Mouse (Mus musculus) kidney, embryonic 14.5 days (tissue): Measurements from ENCODE around the gene Gpcpd1. TPM values are rescaled to one million over a fixed set of nuclear protein-coding genes. Genes with fewer than 3 reads are reported as not detected.
A peak's percentile ranks its signal among the peaks of the same experiment; 100 is the strongest.

ENCODE experiments used
- ATAC-seq: fragments of 200-750 bp; cut with Nextera tagmentation; 2 replicates; pipeline ENCODE4 v1.8.0; 2017; ENCODE audit warnings: moderate number of reproducible peaks, mild to moderate bottlenecking, moderate TSS enrichment, moderate library complexity; ENCODE audit not compliant: low FRiP score, low TSS enrichment
- H3K27ac ChIP-seq: fragments of 300-500 bp; sonication (generic); 2 replicates; pipeline ENCODE4 v1.5.1; 2014; ENCODE audit warnings: low read depth, mild to moderate bottlenecking, low read length, moderate library complexity, mixed read lengths
- H3K27me3 ChIP-seq: fragments of 300-500 bp; sonication (generic); 2 replicates; pipeline ENCODE4 v1.6.1; 2014; ENCODE audit warnings: mild to moderate bottlenecking, low read length; ENCODE audit not compliant: control insufficient read depth, insufficient read depth
- H3K36me3 ChIP-seq: fragments of 300-500 bp; sonication (generic); 2 replicates; pipeline ENCODE4 v1.6.1; 2014; ENCODE audit warnings: low read length, mixed read lengths; ENCODE audit not compliant: control insufficient read depth, insufficient read depth
- H3K4me1 ChIP-seq: fragments of 300-500 bp; sonication (generic); 2 replicates; pipeline ENCODE4 v1.6.1; 2014; ENCODE audit warnings: low read length, mixed read lengths; ENCODE audit not compliant: control insufficient read depth, insufficient read depth
- H3K4me2 ChIP-seq: fragments of 300-500 bp; sonication (generic); replicated peaks from 2 replicates; pipeline ENCODE4 v1.6.1; 2014; ENCODE audit warnings: low read depth, mild to moderate bottlenecking, low read length
- H3K4me3 ChIP-seq: fragments of 300-500 bp; sonication (generic); 2 replicates; pipeline ENCODE4 v1.5.1; 2014; ENCODE audit warnings: mild to moderate bottlenecking, low read length
- H3K9ac ChIP-seq: fragments of 300-500 bp; sonication (generic); 2 replicates; pipeline ENCODE4 v1.6.1; 2014; ENCODE audit warnings: low read depth, mild to moderate bottlenecking, low read length, moderate library complexity
- H3K9me3 ChIP-seq: fragments of 300-500 bp; sonication (generic); 2 replicates; pipeline ENCODE4 v1.6.1; 2016; ENCODE audit warnings: low read length; ENCODE audit not compliant: control insufficient read depth
- WGBS: fragments of 180-500 bp; shearing (Covaris S2); extraction: QIAGEN DNeasy Blood & Tissue Kit; methylation state at CpG from one replicate; pipeline ENCODE4 v1.1.7; 2014; 5-methylcytosine and 5-hydroxymethylcytosine counted together
- polyA plus RNA-seq: library from polyadenylated mRNA; unstranded; fragments of >200 nt; fragmentation: Nextera tagmentation; extraction: Ambion mirVana; gene quantifications from 2 replicates; pipeline ENCODE4 v1.2.1, GENCODE M21; 2014

Gene Gpcpd1
- polyA plus RNA-seq, 1 experiment from 2014 or later: 42.8 TPM

DNA sequence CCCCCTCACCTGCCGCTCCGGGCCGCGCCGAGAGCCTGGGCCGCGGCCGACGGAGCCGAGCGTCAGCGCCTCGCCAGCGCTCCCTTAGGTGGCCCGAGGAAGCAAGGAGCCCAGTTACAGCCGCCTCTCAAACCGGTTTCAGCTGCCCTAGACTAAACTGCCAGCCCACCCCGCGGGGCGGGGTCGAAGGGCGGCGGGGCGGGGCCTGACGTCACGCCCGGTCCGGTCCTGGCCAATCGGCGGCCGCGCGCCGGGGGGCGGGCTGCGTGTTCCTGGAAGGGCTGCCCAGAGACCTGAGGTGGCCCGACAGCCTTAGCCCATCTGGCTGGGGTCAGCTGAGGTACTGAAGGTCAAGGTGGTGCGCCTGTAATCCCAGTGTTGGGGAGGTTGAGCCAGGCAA lies 9.5 kb downstream of the Gpcpd1 start:
- Histone ChIP-seq H3K4me2 (peak overlapping the region; percentile 72), H3K9me3 (no peaks in the 10 kb centered on the region), H3K4me3 (peak overlapping the region; percentile 62), H3K27me3 (no peaks in the 10 kb centered on the region), H3K27ac (peak overlapping the region; percentile 95), H3K36me3 (no peaks in the 10 kb centered on the region), H3K9ac (peak overlapping the region; percentile 93), H3K4me1 (peaks cover 20% of the 10 kb centered on the region)
- ATAC-seq: peak; percentile 98
- WGBS: 1% methylated on average over 24 of the region's 38 CpGs

DNA sequence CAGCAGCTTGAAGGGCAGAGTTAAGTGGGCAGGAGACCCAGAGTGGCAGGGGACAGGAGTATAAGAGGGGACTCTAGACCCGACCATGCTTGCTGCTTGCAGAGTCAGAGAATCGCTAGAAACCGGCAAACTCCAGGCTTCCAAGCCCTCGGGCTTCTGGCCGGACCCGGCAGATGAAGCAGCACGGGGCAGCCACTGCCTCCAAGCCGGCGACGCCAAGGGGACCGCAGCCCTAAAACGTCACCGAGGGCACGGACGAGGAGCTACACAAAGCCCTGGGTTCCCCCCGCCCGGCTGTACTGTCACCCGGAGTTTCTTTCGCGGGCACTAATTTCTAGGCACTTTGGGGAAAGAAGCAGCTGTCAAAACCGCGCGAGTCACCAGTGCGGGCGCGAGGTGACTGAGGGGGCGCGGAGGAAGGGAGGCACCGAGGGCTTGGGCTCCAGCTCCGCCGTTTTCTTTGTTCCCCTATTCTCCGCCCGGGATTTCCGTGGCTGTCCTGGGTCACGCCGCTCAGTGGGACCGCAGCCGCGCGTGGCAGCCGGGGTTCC lies 10.0 kb downstream of the Gpcpd1 start:
- Histone ChIP-seq H3K27me3 (no peaks in the 10 kb centered on the region), H3K9ac (peak overlapping the region; percentile 93), H3K36me3 (no peaks in the 10 kb centered on the region), H3K4me3 (peak overlapping the region; percentile 62), H3K4me1 (peaks cover 20% of the 10 kb centered on the region), H3K4me2 (peak overlapping the region; percentile 72), H3K9me3 (no peaks in the 10 kb centered on the region), H3K27ac (peak overlapping the region; percentile 95)
- peak; percentile 53 for ATAC-seq
- WGBS: under 1% methylated on average over 41 of the region's 41 CpGs

DNA sequence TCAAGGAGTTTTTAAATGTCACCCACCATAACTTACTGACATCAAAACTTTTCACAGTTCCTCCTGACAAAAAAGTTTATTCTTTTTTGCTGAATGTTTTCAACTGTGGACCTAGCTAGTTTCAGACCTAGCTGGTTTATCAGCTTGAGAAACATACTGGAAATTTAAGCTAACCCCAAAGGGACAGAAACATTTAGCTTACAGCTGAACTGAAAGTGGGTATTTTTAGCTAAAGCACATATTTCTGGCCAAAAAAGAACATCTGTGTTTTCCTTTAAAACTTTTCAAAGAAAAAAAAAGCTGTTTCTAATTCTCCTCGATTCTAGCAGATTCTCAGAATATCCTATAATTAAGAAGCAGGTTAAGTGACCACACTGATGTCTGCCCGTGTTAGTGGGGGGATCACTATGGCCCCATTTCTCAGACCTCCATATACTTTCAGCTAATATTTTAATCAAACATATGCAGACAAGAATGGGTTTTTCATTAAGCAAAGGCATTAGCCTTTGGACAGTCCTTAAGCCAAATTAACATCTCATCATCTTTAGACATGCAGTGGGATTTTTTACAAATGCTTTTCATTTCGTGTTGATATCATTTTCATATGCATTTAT lies 10.9 kb downstream of the Gpcpd1 start:
- no peak overlapping the region for H3K27ac ChIP-seq
- H3K27me3 ChIP-seq: no peaks in the 10 kb centered on the region
- peak overlapping the region; percentile 62 for H3K4me3 ChIP-seq
- peak overlapping the region; percentile 72 for H3K4me2 ChIP-seq
- ATAC-seq: no peak
- H3K9ac ChIP-seq: peak overlapping the region; percentile 93; the same call in 1 of the 2 replicates
- WGBS: 49% methylated on average over 3 of the region's 3 CpGs
- no peaks in the 10 kb centered on the region for H3K9me3 ChIP-seq
- H3K4me1 ChIP-seq: peaks cover 20% of the 10 kb centered on the region
- H3K36me3 ChIP-seq: peaks cover 3% of the 10 kb centered on the region

DNA sequence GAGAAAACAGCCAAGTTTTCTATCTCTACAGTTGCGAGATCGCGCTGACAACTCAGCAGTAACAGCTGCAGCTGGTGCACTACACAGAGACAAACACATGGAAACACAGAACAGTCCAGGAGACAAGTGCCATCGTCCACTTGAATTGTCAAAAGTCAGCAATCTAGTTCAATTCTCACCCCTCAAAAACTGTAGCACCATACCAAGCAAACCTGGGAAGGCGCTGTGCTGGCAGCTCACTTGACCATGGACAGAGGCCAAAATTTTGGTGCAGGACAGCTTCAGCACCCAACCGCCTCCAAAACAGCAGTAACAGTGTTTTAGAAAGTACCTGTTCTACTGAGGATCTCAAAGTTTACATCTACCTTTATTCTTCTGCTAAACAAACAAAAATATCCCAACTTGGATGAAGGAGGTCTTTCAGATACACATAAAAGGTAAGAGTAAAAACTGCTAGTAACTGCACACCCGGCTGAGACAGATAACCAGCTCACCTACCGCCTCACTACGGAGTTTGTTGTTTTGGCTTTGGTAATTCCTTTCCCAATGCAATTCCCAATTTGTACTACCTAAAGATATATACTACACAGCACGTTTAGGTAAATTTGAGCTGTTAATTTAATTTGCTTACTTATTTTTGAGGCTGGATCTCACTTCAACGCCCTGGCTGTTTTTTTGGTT lies 11.6 kb downstream of the Gpcpd1 start:
- peak overlapping the region; percentile 10; the same call in 1 of the 2 replicates for H3K4me3 ChIP-seq
- no peaks in the 10 kb centered on the region for H3K27me3 ChIP-seq
- H3K36me3 ChIP-seq: peaks cover 8% of the 10 kb centered on the region
- 77% methylated on average over 11 of the region's 11 CpGs for WGBS
- H3K4me2 ChIP-seq: no peak overlapping the region; the same call in 1 of the 2 replicates
- no peak for ATAC-seq
- no peak overlapping the region for H3K9ac ChIP-seq
- H3K9me3 ChIP-seq: no peaks in the 10 kb centered on the region
- H3K27ac ChIP-seq: no peak overlapping the region
- peaks cover 20% of the 10 kb centered on the region for H3K4me1 ChIP-seq

DNA sequence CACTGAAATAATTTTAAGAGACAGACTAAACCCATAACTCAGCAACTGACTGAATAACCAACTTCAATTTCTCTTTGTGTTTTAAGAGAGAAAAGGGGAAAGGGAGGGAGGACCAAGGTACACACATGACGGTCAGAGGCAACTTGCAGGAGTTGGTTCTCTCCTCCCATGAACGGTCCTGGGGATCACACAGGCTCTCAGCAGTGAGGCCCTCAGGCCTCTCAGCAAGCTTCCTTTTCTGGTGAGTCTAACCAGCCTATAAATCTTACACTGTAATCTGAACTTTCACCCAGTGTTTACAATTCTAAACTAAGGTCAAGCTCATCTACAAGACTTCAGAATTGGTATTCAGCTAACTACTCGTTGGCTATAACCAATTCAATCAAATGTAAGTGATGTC lies 12.3 kb downstream of the Gpcpd1 start:
- WGBS: 36% methylated on average over 3 of the region's 3 CpGs

DNA sequence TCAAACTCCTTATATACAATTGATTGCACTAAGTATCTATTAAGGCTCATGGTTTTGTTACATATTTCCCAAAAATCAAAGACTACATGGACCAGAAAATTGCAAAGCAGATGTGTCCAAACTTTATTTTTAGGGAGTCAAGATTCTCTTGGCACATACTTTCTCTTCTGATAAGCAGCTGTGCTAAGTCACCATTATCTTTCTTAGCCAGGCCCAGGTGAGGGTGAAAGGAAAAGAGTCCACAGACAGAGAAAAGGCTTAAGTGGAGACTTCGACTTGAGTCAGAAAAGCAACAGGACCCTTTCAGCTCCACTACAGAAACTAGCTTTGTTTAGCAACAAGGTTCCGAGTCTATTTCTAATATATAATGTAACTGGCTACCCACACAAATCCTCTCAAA lies 14.2 kb downstream of the Gpcpd1 start:
- ATAC-seq: no peak
- Histone ChIP-seq H3K9me3 (no peaks in the 10 kb centered on the region), H3K27me3 (no peaks in the 10 kb centered on the region), H3K4me3 (no peak overlapping the region), H3K4me2 (no peak overlapping the region), H3K36me3 (peaks cover 18% of the 10 kb centered on the region), H3K9ac (no peak overlapping the region), H3K27ac (no peak overlapping the region), H3K4me1 (peaks cover 20% of the 10 kb centered on the region)
- WGBS: 92% methylated on average over 2 of the region's 2 CpGs

More for the DNA sequence above, 12.3 kb downstream of the Gpcpd1 start:
- no peaks in the 10 kb centered on the region for H3K9me3 ChIP-seq
- H3K9ac ChIP-seq: peak overlapping the region; percentile 19; the same call in 1 of the 2 replicates
- H3K27ac ChIP-seq: no peak overlapping the region
- peaks cover 10% of the 10 kb centered on the region for H3K36me3 ChIP-seq
- no peak overlapping the region for H3K4me3 ChIP-seq
- H3K27me3 ChIP-seq: no peaks in the 10 kb centered on the region
- no peak for ATAC-seq
- H3K4me1 ChIP-seq: peaks cover 20% of the 10 kb centered on the region
- H3K4me2 ChIP-seq: peak overlapping the region; percentile 17; the same call in 1 of the 2 replicates

DNA sequence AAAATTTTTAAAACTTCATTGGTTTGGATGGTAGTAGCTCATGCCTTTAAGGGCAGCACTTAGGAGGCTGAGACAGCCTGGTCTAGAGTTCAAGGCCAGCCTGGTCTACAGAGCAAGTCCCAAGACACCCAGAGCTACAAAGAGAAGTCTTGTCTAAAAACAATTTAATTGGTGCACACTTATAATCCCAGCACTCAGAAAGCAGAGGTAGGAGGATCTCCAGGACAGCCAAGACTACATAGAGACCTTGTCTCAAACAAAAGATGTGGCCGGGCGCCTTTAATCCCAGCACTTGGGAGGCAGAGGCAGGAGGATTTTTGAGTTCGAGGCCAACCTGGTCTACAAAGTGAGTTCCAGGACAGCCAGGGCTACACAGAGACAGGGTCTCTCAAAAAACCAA lies 14.9 kb downstream of the Gpcpd1 start:
- 94% methylated on average over 3 of the region's 3 CpGs for WGBS
- no peak for ATAC-seq

DNA sequence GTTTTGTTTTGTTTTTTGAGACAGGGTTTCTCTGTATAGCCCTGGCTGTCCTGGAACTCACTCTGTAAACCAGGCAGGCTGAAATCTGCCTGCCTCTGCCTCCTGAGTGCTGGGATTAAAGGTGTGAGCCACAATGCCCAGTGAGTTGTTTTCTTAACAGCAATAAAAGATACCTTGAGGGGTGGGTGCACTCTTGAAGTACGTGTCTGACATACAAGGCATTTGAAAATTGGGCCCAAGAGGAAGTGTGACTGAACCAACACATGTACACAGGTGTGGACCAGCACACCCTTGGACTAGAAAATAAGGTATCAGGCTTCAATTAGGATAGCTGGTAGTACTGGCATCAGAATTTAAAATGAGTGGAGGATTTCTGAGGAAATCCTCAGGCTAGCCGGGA lies 16.2 kb downstream of the Gpcpd1 start:
- H3K4me3 ChIP-seq: no peak overlapping the region
- H3K27ac ChIP-seq: no peak overlapping the region
- H3K27me3 ChIP-seq: no peaks in the 10 kb centered on the region
- no peaks in the 10 kb centered on the region for H3K9me3 ChIP-seq
- no peak for ATAC-seq
- H3K36me3 ChIP-seq: peaks cover 32% of the 10 kb centered on the region
- H3K9ac ChIP-seq: no peak overlapping the region
- 92% methylated on average over 2 of the region's 2 CpGs for WGBS
- no peak overlapping the region for H3K4me2 ChIP-seq
- H3K4me1 ChIP-seq: peaks cover 14% of the 10 kb centered on the region

More for the DNA sequence above, 14.9 kb downstream of the Gpcpd1 start:
- Histone ChIP-seq H3K4me1 (peaks cover 20% of the 10 kb centered on the region), H3K9ac (no peak overlapping the region), H3K27ac (no peak overlapping the region), H3K9me3 (no peaks in the 10 kb centered on the region), H3K4me3 (no peak overlapping the region), H3K36me3 (peaks cover 20% of the 10 kb centered on the region), H3K4me2 (no peak overlapping the region), H3K27me3 (no peaks in the 10 kb centered on the region)

DNA sequence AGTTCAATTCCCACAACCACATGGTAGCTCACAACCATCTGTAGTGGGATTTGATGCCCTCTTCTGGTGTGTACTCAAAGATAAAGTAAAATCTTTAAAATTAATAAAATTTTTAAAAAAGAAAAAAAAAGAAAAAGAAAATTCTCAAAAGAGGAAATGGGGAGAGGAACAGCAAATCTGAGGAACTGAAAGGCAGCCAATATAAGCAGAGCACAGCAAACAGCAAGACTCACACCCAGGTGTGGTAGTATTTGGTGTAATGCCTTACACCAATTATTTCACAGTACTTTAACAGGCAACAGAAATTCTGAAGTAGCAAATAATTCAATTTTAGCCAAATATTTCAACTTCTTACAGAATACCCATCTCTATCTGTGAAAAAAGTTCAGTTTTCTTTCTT lies 16.7 kb downstream of the Gpcpd1 start:
- H3K4me3 ChIP-seq: no peak overlapping the region
- peaks cover 10% of the 10 kb centered on the region; the same call in 1 of the 2 replicates for H3K4me1 ChIP-seq
- H3K27ac ChIP-seq: no peak overlapping the region
- peaks cover 34% of the 10 kb centered on the region for H3K36me3 ChIP-seq
- H3K4me2 ChIP-seq: no peak overlapping the region
- no peak for ATAC-seq
- H3K27me3 ChIP-seq: no peaks in the 10 kb centered on the region
- H3K9me3 ChIP-seq: no peaks in the 10 kb centered on the region
- H3K9ac ChIP-seq: no peak overlapping the region
